Mouse (Mus musculus): ENCODE results near the gene Nrp2. TPM values are rescaled to one million over a fixed set of nuclear protein-coding genes. Genes with fewer than 3 reads are reported as not detected.

Gene Nrp2
- total RNA-seq, 2 experiments from 2014 or later, result 58.8 to 66.3 TPM

DNA sequence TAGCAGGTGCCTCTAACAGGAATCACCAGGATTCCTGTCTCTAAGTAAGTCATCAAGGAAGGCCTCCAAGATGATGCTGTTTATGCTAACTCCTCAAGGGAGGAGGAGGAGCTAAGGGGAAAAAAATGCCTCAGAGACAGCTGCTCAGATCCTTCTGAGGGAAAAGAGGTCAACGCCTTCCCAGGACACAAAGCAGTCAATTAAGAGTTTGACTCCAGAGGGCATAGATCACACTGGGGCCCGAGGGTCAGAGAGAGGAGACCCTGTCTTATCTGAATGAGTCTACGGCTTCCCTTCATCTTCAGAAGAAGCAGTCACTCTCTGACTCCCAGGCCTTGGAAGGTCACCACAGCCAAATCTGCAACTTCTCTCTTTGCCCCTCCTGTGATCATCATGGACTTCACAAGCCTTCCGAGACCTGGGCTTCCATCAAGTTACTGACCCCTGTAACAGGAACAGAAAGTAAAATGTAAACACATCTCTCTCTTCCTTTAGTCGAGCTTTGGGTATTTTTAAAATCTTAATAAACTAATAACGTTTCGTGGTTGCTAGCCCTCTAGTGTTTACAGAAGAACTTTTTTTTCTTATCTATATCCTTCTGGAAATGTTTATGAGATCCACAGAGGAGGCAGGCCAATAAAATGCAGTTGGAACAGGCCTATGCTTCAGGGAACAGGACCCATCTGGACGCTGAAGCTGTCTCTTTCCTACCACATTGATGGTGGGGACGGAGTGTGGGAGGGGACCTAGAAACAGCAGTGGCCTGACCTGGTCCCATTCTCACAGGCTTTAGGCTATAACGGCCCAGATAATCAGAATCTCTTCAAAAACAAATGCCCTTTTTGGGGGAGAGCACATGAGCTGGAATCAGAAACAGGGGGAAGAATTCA lies 118.7 kb downstream of the Nrp2 start:
- DNase-seq, result no peak

DNA sequence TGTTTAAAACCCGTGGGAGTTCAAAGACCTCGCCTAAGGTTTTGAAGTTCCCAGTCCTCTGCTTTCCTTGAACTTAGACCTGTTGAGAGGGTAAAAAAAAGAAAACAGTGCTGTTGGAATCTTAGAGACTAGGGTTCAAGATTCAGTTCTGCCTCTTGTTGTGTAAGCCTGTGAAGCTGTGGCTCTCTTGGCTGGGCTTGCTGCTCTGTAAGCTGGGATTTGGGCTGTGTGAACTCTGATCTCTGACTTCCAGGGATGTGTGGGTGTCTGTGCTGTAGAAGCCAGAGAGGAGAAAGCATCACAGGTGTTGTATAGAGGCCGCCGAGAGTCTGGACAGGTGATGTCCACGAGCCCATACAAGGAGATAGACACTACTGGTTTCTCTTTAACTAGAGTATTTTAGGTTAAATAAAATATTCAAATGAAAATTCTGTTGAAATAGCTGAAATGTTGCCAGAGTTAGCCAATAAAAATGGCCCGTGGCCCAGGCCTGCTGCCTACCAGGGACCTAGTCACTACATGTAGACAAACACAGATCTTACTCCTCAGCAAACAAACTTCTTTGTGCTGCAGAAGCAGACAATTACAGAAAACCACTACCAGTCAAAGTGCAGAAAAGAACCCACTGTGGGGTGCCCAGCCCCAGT lies 120.6 kb downstream of the Nrp2 start:
- DNase-seq, result no peak

- no peak for DNase-seq
Observed at GRCm38 (mm10) chr1:62825822-62826765, 123.0 kb downstream of the Nrp2 start.

- DNase-seq, result no peak
Observed at GRCm38 (mm10) chr1:62827316-62827715, 124.2 kb downstream of the Nrp2 start.

- no peak for DNase-seq
Observed at GRCm38 (mm10) chr1:62828156-62828555, 125.1 kb downstream of the Nrp2 start.

GRCm38 (mm10) chr1:62829690-62830417 lies 126.8 kb downstream of the Nrp2 start:
- DNase-seq, result no peak

DNA sequence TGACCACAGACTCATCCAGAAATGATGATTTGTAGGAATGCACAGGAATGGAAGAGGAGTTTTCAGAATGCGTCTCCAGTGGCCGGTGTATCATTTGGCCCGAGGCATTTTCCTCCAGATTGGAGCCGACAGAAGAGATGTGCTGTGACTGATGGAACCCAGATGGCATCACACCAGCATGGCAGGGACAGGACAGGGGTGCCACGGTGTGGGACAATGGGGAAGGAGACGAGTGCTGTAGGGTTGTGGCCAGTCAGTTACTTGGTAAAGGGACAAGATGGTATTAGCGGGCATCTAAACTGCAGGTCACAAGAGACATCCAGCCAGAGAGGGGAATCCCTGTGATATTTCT lies 127.3 kb downstream of the Nrp2 start:
- DNase-seq, result no peak

DNA sequence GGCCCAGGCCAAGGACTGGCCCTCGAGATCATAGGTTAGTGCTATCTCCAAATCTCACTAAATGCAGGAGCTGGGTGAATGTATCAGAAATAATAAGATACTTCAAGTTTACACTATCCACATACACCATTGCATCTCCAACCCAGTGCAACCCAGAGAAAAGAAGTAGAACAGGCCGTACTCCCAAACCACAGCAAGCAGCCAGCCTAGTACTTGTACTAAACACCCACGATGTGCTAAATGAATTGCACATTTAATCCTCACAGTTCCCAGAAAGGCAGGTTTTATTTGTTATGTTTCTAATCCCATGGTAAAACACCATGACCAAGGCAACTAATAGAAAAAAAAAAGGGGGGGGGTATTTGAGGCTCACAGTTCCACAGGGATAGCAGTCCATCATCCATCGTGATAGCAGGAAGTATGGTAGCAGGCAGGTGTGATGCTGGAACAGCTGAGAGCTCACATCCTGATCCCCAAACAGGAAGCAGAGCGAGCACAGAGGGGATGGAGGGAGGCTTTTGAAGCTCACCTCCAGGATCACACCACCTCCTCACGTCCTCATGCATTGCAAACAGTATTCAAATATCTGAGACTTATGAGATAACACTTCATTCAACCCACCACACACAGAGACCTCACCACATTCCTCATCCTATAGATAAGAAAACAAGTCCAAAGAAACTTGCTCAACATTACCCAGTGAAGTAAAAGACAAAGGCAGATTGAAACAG lies 128.8 kb downstream of the Nrp2 start:
- no peak for DNase-seq

- no peak for DNase-seq
Observed at GRCm38 (mm10) chr1:62833356-62833755, 130.3 kb downstream of the Nrp2 start.

GRCm38 (mm10) chr1:62834443-62835185 lies 131.5 kb downstream of the Nrp2 start:
- no peak for DNase-seq

- DNase-seq, result no peak
Observed at GRCm38 (mm10) chr1:62838083-62838482, 135.0 kb downstream of the Nrp2 start.

DNA sequence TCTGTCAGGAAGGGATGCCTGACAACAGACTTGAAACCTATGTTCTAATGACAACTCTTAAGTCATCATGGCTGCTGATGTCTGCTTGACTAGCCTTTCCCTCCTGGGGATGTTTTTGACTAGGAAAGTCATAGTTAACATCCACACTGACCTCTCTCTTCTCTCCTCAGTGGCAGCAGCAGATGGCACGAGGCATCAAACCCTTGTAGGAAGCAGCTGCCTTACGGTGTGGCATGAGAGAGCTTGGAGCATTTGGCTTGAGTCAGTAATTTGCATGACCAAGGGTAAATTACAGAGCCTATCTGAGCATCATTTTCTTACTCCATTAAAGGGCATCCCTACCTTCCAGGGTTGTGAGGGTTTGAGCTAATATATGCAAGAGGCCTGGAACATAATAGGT lies 135.5 kb downstream of the Nrp2 start:
- no peak for DNase-seq

GRCm38 (mm10) chr1:62843215-62843614 lies 140.1 kb downstream of the Nrp2 start:
- no peak for DNase-seq

- no peak for DNase-seq
Observed at GRCm38 (mm10) chr1:62850990-62851940, 148.2 kb downstream of the Nrp2 start.

DNA sequence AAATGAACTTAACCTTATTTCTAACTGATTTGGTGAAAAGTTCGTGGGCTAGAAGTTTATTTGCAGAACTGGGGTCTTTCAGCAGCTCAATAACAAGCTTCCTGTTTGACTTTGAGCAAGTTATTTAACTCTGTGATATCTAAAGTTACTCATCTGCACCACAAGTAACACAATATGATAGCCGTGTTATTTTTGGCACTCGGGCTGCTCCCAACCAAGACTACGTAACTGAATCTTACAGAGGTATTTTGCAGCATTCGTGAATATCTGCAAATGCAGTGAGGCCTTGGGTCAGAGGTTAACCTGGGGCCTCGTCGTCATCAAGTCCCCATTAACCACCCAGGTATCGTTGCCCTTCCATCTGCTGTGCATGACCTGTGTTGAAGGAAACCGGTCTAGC lies 150.3 kb downstream of the Nrp2 start:
- DNase-seq, result no peak

DNA sequence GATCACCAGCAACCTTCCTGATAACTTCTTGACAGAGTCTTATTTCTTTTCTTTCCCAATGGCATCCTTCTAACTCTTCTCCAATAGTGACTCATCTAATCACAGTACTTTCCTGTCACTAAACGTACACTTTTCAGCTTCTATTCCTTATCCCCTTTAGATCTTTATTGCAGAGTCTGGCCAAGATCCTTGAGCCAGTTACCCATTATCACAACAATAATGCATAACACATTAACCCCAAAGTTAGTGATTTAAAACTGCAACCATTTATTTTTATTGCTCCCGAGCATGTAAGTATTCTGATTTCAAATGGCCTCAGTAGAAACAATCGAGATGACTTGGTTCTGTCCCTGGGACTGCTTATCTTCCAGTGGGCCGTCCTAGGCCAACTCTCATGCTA lies 150.9 kb downstream of the Nrp2 start:
- no peak for DNase-seq

DNA sequence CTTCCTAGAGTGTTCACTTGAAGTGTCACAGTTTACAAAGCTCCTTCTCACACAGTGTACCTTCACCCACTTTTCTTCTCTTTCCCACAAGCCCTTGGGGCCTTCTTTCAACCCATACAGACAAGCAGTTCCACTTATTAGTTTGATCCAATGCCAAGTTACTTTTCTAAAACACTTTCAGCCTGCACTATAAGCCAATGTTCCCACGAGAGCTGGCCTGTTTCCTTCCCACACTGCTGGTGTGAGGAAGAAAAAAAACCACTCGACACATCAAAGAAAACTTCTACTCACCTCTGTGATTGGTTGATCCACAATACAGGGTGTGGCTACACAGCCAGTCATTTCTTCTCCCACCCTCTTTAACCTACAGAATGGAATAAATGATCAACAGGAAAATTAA lies 156.0 kb downstream of the Nrp2 start:
- no peak for DNase-seq

DNA sequence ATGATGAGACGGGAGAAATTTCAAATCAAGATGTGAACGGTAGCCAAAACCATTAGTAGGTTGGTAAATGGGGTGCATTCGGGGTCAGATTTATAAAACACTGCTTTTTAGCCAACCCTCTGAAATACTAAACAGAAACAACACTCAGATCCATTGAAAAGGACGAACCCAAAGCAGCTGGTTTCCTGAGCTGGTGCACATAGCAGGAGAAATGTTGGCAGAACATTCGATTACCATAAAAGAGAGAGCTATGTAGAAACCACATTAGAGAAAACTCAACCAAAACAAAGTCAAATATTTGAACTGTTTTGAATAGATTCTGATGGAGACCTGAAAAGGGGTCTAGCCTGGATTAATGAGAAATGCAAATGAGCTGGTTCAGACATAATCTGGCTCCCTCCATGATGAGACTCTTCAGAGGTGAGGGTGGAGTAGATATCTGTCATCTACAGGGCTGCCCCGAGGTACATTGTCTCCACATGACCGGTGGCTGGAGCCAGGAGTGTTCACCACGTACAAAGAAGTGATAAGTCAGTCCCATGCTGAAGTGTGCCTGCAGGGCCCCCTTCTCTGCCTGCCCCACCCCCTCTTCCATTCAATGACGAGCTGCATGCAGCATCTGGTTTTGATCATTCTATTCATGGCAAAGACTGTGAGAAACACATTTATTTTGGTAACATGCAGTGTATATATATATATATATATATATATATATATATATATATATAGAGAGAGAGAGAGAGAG lies 156.6 kb downstream of the Nrp2 start:
- DNase-seq, result no peak

GRCm38 (mm10) chr1:62860327-62860726 lies 157.2 kb downstream of the Nrp2 start:
- DNase-seq, result no peak

All from layer of hippocampus, postnatal 36 days (tissue).